Mouse (Mus musculus) kidney, postnatal 36 days (tissue): ENCODE data around the gene Paqr4.

Experiments used
- DNase-seq, 2 experiments: peaks; one replicate each; pipeline ENCODE4 v3.0.0; 2021 to 2022; ENCODE audit warnings: mixed read lengths in 2 of 2

The Paqr4 gene

DNA sequence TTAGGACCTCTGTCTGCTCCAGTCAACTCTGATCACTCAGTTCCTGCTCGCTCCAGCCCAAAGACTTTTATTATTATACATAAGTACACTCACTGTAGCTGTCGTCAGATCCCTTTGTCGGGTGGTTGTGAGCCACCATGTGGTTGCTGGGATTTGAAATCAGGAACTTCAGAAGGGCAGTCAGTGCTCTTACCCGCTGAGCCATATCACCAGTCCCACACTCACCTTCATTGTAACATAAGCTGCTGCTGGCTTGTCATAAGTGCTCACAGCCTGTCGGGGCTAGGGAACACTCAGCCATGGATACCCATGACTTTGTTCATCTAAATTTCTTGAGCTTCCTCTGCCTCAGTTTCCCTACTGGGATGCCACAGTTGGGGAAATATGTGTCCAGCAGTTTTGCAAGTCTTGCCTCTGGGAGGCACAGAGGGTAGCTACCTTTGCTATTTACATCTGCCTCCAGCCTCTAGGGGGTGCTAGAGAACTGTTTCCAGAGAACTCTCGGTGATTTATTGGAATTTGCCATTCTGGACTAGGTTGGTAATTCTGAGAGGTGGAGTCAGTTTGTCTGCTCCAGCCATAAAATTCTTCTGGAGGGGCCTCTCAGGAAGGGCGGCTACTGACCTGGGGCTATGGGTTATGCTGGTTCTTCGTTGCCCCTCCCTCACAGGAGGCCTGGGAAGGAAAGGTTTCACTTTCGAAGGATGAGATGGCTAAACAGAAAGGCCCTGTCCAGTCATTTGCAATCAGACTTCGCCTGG, 8.1 kb upstream of the Paqr4 start:
- peak; percentile 86 to 90 for DNase-seq

- DNase-seq: no peak
These were observed 7.4 kb upstream of the Paqr4 start for GRCm38 (mm10) chr17:23748026-23748425.

DNA sequence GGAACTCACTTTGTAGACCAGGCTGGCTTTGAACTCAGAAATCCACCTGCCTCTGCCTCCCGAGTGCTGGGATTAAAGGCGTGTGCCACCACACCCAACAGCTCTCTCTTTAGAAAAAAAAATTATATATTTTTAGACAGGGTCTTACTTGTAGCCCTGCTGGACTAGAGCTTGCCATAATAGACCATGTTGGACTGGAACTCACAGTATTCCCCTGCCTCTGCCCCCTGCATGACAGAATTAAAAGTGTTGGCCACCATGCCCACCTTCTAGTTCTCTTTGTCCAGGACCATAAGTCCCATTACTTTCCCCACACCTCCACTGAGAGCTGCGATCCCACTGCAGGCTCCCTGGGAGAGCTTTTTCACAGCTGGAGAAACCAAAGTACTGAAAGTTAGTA, 6.8 kb upstream of the Paqr4 start:
- no peak for DNase-seq

DNA sequence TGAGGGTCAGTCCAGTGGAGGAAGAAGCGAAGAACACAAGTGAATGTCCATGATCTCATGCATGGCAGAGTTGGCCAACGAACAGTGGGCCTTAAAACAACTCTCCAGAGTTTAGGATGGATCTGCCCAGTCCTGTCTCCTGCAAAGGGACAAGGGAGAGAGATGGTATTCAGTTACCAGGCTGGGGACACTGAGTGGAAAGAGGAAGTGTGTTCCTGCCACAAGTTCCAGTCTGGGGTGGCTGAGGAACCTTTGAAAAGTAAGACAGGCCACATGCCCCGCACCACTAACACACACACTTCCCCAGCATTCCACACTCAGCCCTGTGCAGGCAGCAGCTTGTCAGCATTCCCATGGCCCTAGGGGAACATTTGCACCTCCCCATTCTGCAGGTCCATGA, 6.1 kb upstream of the Paqr4 start:
- DNase-seq: no peak

GRCm38 (mm10) chr17:23746311-23746710, 5.6 kb upstream of the Paqr4 start:
- no peak for DNase-seq

DNA sequence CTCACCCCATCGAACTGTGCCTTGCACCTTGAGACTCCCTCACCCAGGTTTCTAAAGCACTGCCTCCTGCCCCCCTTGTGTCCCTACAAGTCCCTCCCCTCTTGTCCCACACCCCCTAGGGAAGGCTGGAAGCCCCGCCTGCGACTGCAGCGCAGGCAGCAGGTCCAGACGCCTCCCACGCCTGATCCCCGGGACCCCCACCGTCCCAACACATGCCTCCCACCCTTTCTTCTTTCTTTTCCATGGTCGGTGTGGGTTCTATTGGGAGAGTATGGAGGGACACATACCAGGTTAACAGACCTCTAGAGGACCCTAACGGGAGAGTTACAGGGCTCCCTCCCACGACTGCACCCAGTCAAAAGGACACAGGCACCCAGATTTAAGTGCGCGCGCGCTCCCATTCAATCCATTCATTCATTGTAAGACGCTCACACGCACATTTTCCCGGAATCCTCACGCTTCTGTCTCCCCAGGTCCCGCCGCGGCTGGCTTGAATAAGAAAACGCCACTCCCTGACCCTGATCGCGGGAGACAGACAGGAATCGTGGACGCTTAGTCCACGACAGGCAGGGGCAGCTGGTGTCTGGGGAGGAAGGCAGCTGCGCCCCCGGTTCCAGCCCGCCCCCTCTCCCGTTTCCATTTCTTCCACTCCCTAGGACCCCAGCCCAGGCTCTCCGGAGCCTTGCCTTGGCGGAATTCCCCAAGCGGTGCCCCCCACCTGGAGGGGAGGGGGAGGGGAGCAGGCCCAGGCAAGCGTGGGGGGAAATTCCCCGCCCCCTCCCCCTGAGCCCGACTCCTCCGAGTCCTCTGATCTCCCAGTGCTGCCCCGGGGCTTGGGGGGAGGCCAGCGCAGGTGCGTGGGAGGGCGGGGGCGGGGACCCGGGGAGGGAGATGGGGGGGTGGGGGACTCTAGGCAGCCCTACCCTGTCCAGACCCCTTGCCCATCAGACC, 4.9 kb upstream of the Paqr4 start, which contains the start of gene Kremen2:
TSS of gene Kremen2 (minus strand) at position 533 of the 951 bp plus-strand sequence.
- no peak for DNase-seq

DNA sequence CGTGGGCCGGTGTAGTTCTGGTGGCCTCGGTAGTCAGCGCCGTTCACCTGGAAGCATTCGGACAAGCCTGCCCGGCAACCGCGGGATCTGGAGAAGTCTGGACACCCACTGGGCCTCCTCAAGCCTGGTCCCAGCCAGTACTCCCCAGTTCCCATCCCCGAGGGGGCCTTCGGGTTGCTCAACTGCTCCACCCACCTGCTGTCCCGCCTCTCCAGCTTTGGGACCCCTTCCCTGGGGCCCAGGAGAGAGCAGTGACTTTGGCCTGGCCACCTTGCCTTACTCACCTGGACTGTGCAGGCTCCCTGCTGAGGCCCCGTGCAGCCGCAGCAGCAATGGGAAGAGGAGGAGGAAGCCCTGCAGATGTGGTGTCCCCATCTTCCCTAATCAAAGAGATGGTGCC, 4.0 kb upstream of the Paqr4 start:
- no peak for DNase-seq

DNA sequence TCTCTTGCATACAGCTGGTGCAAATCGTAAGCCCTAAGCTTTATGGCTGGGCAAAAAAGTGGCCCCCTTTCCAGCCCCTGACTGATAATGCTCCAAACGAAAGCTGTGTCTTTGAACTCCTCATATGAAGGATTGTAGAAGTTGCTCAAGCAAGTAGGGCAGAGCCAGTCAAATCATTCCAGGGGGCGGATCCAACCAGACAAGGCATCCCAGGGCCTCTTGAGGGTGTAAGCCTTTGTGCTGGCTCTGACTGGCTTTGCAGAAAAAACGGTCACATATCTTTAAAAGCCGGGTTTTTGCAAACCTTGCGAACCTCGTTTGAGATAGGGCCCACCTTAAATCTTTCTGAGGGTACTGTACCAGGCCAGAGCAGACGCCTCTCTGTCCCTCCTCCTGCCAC, 3.4 kb upstream of the Paqr4 start:
- DNase-seq: no peak

GRCm38 (mm10) chr17:23742941-23743340, 2.3 kb upstream of the Paqr4 start:
- DNase-seq: no peak

- peak; percentile 26 to 75 for DNase-seq
These were observed 1.6 kb upstream of the Paqr4 start for GRCm38 (mm10) chr17:23742210-23742793.

- no peak for DNase-seq
These were observed 917 bp upstream of the Paqr4 start for GRCm38 (mm10) chr17:23741359-23742209.

DNA sequence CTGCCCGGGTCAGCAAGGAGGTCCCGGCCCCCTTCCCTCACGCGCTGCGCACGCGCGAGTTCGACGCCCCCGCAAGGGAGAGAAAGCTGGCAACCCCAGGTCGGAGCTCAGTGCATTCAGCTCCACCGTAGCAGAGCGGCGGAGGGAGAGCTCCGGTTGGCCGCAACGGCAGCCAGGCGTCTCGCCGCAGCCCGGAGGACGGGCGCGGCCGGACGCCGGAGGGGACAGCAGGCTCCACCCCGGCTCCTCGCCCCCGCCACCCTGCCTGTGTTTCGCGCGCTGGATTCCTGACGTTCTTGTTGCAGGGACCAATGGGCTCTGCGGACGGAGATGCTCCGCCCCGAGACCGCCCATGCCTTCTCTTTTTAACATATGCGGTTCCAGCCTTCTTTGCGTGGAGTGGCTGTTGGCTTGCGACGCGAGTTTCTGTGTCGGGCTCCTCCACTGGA, 507 bp downstream of the Paqr4 start:
- DNase-seq: peak; percentile 91 to 92

- DNase-seq: no peak
These were observed 1.2 kb downstream of the Paqr4 start for GRCm38 (mm10) chr17:23739202-23740135.

- DNase-seq: no peak
These were observed 1.8 kb downstream of the Paqr4 start for GRCm38 (mm10) chr17:23738836-23739201.

- DNase-seq: peak in 1 of 2 experiments; percentile 11
These were observed 2.9 kb downstream of the Paqr4 start for GRCm38 (mm10) chr17:23737493-23738445.

DNA sequence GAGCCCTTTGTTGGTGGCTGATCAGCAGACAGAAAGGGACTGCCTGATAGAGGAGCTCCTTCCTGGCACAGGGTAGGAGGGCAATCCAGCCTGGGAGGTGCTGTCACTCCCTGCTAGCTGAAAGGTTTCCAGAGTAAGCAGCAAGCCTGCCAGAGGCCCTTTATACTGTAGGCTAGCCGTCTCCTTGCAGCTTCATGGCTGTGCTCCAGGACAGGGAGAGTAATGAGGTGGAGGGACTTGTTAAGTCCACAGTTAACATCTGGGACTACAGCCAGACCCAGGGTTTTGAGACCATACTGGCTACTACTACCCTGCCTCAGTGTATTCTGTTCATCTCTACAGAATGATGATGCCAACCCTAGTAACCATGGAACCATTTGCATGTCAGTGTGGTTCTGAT, 6.3 kb downstream of the Paqr4 start:
- DNase-seq: peak in 1 of 2 experiments; percentile 25

DNA sequence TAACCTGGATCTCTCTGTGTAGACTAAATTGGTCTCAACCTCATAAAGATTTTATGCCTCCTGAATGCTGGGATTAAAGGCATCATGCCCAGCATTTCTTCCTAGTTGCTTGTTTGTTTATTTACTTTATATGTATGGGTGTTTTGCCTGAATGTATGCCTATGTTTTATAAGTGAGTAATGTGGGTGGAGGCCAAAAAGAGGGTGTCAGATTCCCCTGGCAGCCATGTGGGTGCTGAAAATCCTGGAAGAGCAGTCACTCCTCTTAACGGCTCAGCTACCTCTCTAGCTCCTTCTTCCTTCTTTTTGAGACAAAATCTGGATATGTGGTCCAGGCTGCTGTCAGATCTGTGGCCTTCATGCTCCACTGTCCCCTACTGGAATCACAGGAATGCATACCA, 10.2 kb downstream of the Paqr4 start:
- no peak for DNase-seq

DNA sequence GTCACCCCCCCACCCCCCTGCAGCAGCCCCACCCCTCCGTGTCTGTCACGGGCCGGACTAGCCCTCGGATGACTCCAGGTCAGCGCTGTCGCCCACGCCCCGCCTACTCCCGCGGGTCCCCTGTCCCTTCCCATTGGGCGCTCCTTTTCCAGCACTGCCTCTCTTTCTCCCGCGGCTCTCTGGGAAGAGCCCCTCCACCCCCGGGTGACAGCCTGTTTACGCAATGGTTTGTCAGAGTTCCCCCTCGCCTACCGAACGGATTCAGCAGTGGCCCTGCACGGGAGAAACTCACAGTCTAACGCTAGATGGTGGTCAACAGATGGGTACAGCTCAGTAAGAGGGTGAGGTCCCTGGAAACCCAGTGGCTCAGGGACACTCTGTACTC, 13.9 kb downstream of the Paqr4 start:
- DNase-seq: peak; percentile 79

DNA sequence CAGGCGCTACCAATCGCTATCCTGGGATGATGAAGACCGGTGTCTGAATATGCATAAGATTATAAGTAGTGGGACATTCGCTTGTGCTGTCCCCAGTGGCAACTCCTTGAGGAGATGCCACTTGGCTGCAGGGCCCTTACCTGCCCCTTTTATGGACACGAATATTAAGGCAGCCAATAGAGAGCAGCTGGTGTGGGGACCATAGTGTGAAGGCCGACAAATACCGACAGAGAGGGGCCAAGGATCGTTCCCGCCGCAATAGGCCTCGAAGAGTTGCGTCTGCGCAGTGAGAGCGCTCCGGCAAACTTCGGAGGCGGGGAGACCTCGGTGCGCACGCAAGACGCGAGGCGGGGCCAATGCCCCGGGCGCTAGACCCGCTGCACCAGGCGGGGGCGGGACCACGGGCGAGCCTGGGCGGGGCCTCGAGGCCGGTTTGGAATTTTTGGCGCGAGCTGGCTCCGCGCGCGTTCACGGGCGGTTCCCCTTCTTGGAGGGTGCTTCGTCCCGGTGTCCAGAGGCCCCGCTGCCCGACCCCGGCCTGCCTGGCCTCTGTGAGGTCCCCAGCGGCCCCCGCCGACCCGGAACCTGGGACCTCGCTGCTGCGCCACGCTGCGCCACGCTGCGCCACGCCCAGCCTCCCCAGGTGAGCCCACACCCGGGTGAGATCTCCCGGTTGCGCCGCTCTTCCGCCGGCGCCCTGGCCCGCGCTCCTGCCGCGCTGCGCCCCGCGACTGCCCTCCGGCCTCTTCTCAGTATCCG, 14.5 kb downstream of the Paqr4 start, which contains the start of gene Pkmyt1:
TSS of gene Pkmyt1 (plus strand) at position 338 of the 759 bp plus-strand sequence.
- peak; percentile 94 to 98 for DNase-seq
